Mouse (Mus musculus) testis, adult 2 months (tissue): ENCODE measurements around the gene Myo1d. TPM values are rescaled to one million over a fixed set of nuclear protein-coding genes. Genes with fewer than 3 reads are reported as not detected.
A peak's percentile ranks its signal among the peaks of the same experiment; 100 is the strongest.

Experiments used
- H3K27ac ChIP-seq: fragments of 200-500 bp; 2 replicates; pipeline ENCODE4 v1.5.1; 2012; ENCODE audit warnings: low read depth, low read length; ENCODE audit not compliant: control insufficient read depth, insufficient read depth
- H3K27me3 ChIP-seq: fragments of 200-500 bp; 2 replicates; pipeline ENCODE4 v1.6.1; 2012; ENCODE audit warnings: mild to moderate bottlenecking, low read length, moderate library complexity; ENCODE audit not compliant: control insufficient read depth, insufficient read depth
- H3K36me3 ChIP-seq: fragments of 200-500 bp; 2 replicates; pipeline ENCODE4 v1.6.1; 2012; ENCODE audit warnings: mild to moderate bottlenecking, low read length; ENCODE audit not compliant: control insufficient read depth, insufficient read depth
- H3K4me1 ChIP-seq: fragments of 200-500 bp; 2 replicates; pipeline ENCODE4 v1.6.1; 2012; ENCODE audit warnings: low read length; ENCODE audit not compliant: control insufficient read depth, insufficient read depth
- H3K4me3 ChIP-seq: fragments of 200-500 bp; 2 replicates; pipeline ENCODE4 v1.5.1; 2012; ENCODE audit warnings: low read depth, mild to moderate bottlenecking, low read length, moderate library complexity, mixed read lengths; ENCODE audit not compliant: control insufficient read depth
- CTCF ChIP-seq: fragments of 200-500 bp; IDR thresholded peaks from 2 replicates; pipeline ENCODE4 v1.5.1; 2012; ENCODE audit warnings: low read depth, mild to moderate bottlenecking, inconsistent platforms, low read length, moderate library complexity; ENCODE audit not compliant: control insufficient read depth, insufficient read depth, insufficient replicate concordance
- POLR2A ChIP-seq: fragments of 200-500 bp; IDR thresholded peaks from 2 replicates; pipeline ENCODE4 v1.6.1; 2012; ENCODE audit warnings: low read depth, mild to moderate bottlenecking, inconsistent platforms, low read length, moderate library complexity; ENCODE audit not compliant: control insufficient read depth
- polyA plus RNA-seq: library from polyadenylated mRNA; depleted of rRNA; stranded (reverse); fragments of >200 nt; gene quantifications from 2 replicates; pipeline ENCODE4 v1.2.3, GENCODE M21; 2012

Myo1d gene
- polyA plus RNA-seq, 1 experiment: 4.6 TPM

GRCm38 (mm10) chr11:80767320-80767617 is 12.6 kb downstream of the Myo1d start:
- H3K27me3 ChIP-seq: no peaks in the 10 kb centered on the region
- peak overlapping the region; percentile 42; the same call in 1 of the 2 replicates for H3K27ac ChIP-seq
- no peak for TF ChIP-seq POLR2A
- no peak for TF ChIP-seq CTCF

GRCm38 (mm10) chr11:80766472-80767319 is 13.1 kb downstream of the Myo1d start:
- Histone ChIP-seq H3K4me1 (peaks cover 3% of the 10 kb centered on the region; the same call in 1 of the 2 replicates), H3K27ac (peak overlapping the region; percentile 42; the same call in 1 of the 2 replicates), H3K4me3 (no peak overlapping the region), H3K27me3 (no peaks in the 10 kb centered on the region), H3K36me3 (no peaks in the 10 kb centered on the region)
- TF ChIP-seq CTCF (no peak), POLR2A (no peak)

More at GRCm38 (mm10) chr11:80767320-80767617, 12.6 kb downstream of the Myo1d start:
- Histone ChIP-seq H3K4me3 (no peak overlapping the region), H3K4me1 (peaks cover 3% of the 10 kb centered on the region; the same call in 1 of the 2 replicates), H3K36me3 (no peaks in the 10 kb centered on the region)

- Histone ChIP-seq H3K36me3 (no peaks in the 10 kb centered on the region), H3K4me3 (no peak overlapping the region), H3K4me1 (0 out of 2 replicates have a peak, but pooled peaks cover 2% of the 10 kb centered on the region), H3K27me3 (no peaks in the 10 kb centered on the region), H3K27ac (0 out of 2 replicates have a peak overlapping the region, but pooled peaks have one; percentile 14)
- TF ChIP-seq CTCF: no peak
- no peak for TF ChIP-seq POLR2A
Observed at GRCm38 (mm10) chr11:80766068-80766467, 13.8 kb downstream of the Myo1d start.

- H3K4me1 ChIP-seq: 0 out of 2 replicates have a peak, but pooled peaks cover under 1% of the 10 kb centered on the region
- H3K4me3 ChIP-seq: no peak overlapping the region
Observed at GRCm38 (mm10) chr11:80762066-80762465, 17.8 kb downstream of the Myo1d start.

GRCm38 (mm10) chr11:80761285-80761974 is 18.4 kb downstream of the Myo1d start:
- Histone ChIP-seq H3K27me3 (no peaks in the 10 kb centered on the region), H3K4me1 (no peaks in the 10 kb centered on the region), H3K4me3 (no peak overlapping the region), H3K36me3 (no peaks in the 10 kb centered on the region), H3K27ac (no peak overlapping the region)
- no peak for TF ChIP-seq POLR2A
- no peak for TF ChIP-seq CTCF

More at GRCm38 (mm10) chr11:80762066-80762465, 17.8 kb downstream of the Myo1d start:
- no peaks in the 10 kb centered on the region for H3K36me3 ChIP-seq
- H3K27ac ChIP-seq: no peak overlapping the region
- H3K27me3 ChIP-seq: no peaks in the 10 kb centered on the region
- TF ChIP-seq POLR2A (no peak), CTCF (no peak)

- Histone ChIP-seq H3K27me3 (no peaks in the 10 kb centered on the region), H3K4me3 (no peak overlapping the region), H3K27ac (no peak overlapping the region), H3K36me3 (no peaks in the 10 kb centered on the region), H3K4me1 (no peaks in the 10 kb centered on the region)
- TF ChIP-seq CTCF: no peak
- TF ChIP-seq POLR2A: no peak
Observed at GRCm38 (mm10) chr11:80759023-80759422, 20.8 kb downstream of the Myo1d start.

- no peaks in the 10 kb centered on the region for H3K27me3 ChIP-seq
- TF ChIP-seq POLR2A (no peak), CTCF (no peak)
- H3K4me1 ChIP-seq: no peaks in the 10 kb centered on the region
- H3K4me3 ChIP-seq: no peak overlapping the region
- H3K36me3 ChIP-seq: no peaks in the 10 kb centered on the region
- no peak overlapping the region for H3K27ac ChIP-seq
Observed at GRCm38 (mm10) chr11:80754201-80754600, 25.6 kb downstream of the Myo1d start.
